Mouse (Mus musculus) liver, embryonic 13.5 days (tissue): Measurements from ENCODE around the gene Ralgds. TPM values are rescaled to one million over a fixed set of nuclear protein-coding genes. Genes with fewer than 3 reads are reported as not detected.
"Not testable (repeated sequence)": the region's sequence is repeated elsewhere in the genome, so short reads cannot be mapped to it uniquely, and the experiment has no call there.

Experiments used
- ATAC-seq: fragments of 200-750 bp; cut with Nextera tagmentation; 2 replicates; pipeline ENCODE4 v1.8.0; 2017; ENCODE audit warnings: low read depth, mild to moderate bottlenecking, moderate number of reproducible peaks, moderate library complexity
- DNase-seq: peaks from one replicate; pipeline ENCODE4 v3.0.0; 2022
- H3K27ac ChIP-seq: fragments of 300-500 bp; sonication (generic); 2 replicates; pipeline ENCODE4 v1.5.1; 2015; ENCODE audit warnings: moderate library complexity, mild to moderate bottlenecking, inconsistent platforms
- H3K27me3 ChIP-seq: fragments of 300-500 bp; sonication (generic); 2 replicates; pipeline ENCODE4 v1.6.1; 2015; ENCODE audit warnings: mild to moderate bottlenecking, inconsistent platforms
- H3K36me3 ChIP-seq: fragments of 300-500 bp; sonication (generic); 2 replicates; pipeline ENCODE4 v1.6.1; 2015; ENCODE audit warnings: mild to moderate bottlenecking, inconsistent platforms
- H3K4me1 ChIP-seq: fragments of 300-500 bp; sonication (generic); replicated peaks from 2 replicates; pipeline ENCODE4 v1.6.1; 2015; ENCODE audit warnings: inconsistent platforms
- H3K4me2 ChIP-seq: fragments of 300-500 bp; sonication (generic); 2 replicates; pipeline ENCODE4 v1.6.1; 2015; ENCODE audit warnings: inconsistent platforms, mild to moderate bottlenecking, moderate library complexity
- H3K4me3 ChIP-seq: fragments of 300-500 bp; sonication (generic); replicated peaks from 2 replicates; pipeline ENCODE4 v1.5.1; 2015; ENCODE audit warnings: mild to moderate bottlenecking, inconsistent platforms
- H3K9ac ChIP-seq: fragments of 300-500 bp; sonication (generic); 2 replicates; pipeline ENCODE4 v1.6.1; 2015; ENCODE audit warnings: mild to moderate bottlenecking, inconsistent platforms
- H3K9me3 ChIP-seq: fragments of 300-500 bp; sonication (generic); replicated peaks from 2 replicates; pipeline ENCODE4 v1.6.1; 2016; ENCODE audit warnings: inconsistent platforms
- WGBS: fragments of 180-500 bp; shearing (Covaris S2); methylation state at CpG from one replicate; pipeline ENCODE4 v1.1.7; 2015; ENCODE audit not compliant: insufficient replicate concordance; 5-methylcytosine and 5-hydroxymethylcytosine counted together
- polyA plus RNA-seq: library from polyadenylated mRNA; unstranded; fragments of >200 nt; fragmentation: Nextera tagmentation; extraction: Ambion mirVana; gene quantifications from 2 replicates; pipeline ENCODE4 v1.2.1, GENCODE M21; 2015

The Ralgds gene
- polyA plus RNA-seq, 1 experiment from 2014 or later = 1.7 TPM

GRCm38 (mm10) chr2:28506291-28506690, 6.6 kb upstream of the Ralgds start:
- H3K4me3 ChIP-seq = no peak overlapping the region
- 66% methylated on average over 6 of the region's 6 CpGs for WGBS
- ATAC-seq = no peak

DNA sequence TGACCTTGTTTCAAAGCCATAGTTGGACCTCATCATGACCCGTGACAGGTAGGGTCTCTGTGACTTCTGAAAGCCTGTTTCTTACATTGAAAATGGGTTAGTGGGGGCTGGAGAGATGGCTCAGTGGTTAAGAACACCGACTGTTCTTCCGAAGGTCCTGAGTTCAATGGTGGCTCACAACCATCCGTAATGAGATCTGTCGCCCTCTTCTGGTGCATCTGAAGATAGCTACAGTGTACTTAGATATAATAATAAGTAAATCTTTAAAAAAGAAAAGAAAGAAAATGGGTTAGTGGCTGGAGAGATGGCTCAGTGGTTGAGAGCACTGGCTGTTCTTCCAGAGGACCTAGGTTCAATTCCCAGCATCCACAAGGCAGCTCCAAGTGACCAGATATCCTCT, 1.3 kb upstream of the Ralgds start:
- not testable (repeated sequence) for H3K4me2 ChIP-seq, DNase-seq, H3K4me3 ChIP-seq, H3K9ac ChIP-seq, H3K36me3 ChIP-seq, H3K27ac ChIP-seq, ATAC-seq, H3K9me3 ChIP-seq
- 34% methylated on average over 5 of the region's 5 CpGs for WGBS
- H3K4me1 ChIP-seq = peaks cover 14% of the 10 kb centered on the region
- peaks cover 40% of the 10 kb centered on the region for H3K27me3 ChIP-seq

More at GRCm38 (mm10) chr2:28506291-28506690, 6.6 kb upstream of the Ralgds start:
- no peak overlapping the region for H3K27ac ChIP-seq
- no peaks in the 10 kb centered on the region for H3K9me3 ChIP-seq
- no peaks in the 10 kb centered on the region for H3K4me1 ChIP-seq
- H3K27me3 ChIP-seq = peaks cover 10% of the 10 kb centered on the region
- H3K4me2 ChIP-seq = no peak overlapping the region
- H3K36me3 ChIP-seq = no peaks in the 10 kb centered on the region
- H3K9ac ChIP-seq = no peak overlapping the region
- no peak for DNase-seq

DNA sequence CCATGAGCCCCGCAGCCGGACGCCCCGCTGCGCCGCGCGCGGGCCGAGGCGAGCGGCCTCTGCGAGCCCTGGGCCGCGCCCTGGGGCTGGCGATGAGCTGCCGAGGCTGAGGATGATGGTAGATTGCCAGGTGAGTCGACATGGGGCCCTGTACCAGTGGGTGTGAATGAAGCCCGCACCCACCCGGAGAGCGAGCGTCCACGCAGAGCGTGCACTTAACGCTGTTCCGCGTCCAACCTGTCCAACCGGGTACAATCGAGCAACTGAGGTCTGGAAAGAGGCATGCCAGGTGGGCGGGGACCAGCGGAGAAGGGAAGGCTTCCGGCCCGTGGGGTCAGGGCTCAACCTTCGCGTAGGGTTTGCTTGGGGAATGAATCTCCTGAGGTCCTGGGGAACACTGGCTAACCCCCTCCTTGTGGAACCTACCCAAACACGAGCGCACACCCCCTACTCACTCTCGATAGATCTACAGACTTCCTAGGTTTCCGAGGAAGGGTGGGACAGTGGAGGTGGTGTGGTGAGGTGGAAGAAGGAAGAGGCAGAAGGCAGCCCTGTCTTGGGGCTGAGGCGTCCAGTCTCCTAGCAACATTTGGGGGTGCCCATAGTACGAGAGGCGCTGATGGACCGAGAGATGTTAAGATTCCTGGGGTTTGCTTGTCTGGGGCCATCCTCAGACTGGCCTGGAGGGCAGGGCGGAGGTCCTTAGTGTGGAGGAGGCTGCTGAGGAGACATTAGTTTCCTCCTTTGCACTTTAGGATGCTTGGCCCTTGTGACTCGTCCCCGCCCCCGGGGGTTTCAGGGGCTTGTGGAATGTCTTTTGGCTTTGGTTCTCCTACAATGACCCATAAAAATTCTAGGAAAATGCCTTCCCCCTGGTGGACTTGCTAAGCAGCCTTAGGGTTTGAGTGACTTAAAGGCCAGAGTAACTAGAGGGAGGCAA, 776 bp downstream of the Ralgds start:
- H3K9ac ChIP-seq = peak overlapping the region; percentile 61
- peak; percentile 14; the same call in 1 of the 2 replicates for ATAC-seq
- peaks cover 40% of the 10 kb centered on the region for H3K27me3 ChIP-seq
- no peak for DNase-seq
- no peaks in the 10 kb centered on the region for H3K9me3 ChIP-seq
- no peaks in the 10 kb centered on the region for H3K36me3 ChIP-seq
- H3K4me1 ChIP-seq = peaks cover 14% of the 10 kb centered on the region
- no peak overlapping the region for H3K27ac ChIP-seq
- H3K4me2 ChIP-seq = peak overlapping the region; percentile 75
- H3K4me3 ChIP-seq = peak overlapping the region; percentile 58
- 6% methylated on average over 47 of the region's 47 CpGs for WGBS

DNA sequence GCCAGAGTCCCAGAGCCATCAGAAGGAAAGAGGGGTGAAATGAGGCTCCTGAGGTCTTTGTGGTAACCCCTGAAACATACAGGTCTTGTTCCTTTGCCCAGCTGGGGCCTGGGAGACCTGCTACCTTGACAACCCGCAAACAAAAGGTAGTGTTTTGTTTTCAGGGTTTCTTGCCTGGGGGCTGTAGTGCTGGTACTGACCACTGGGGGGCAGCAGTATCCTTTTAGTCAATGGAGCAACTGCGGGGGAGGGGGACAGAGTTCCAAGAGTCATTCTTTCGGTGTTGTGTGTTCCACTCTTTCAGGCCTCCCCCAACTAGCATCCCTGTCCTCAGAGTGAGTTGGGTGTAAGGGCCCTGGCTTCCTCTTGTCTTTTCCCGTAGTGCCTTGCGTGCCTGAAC, 1.6 kb downstream of the Ralgds start:
- H3K4me3 ChIP-seq = no peak overlapping the region
- no peak overlapping the region for H3K27ac ChIP-seq
- no peaks in the 10 kb centered on the region for H3K36me3 ChIP-seq
- peaks cover 40% of the 10 kb centered on the region for H3K27me3 ChIP-seq
- no peak overlapping the region for H3K4me2 ChIP-seq
- H3K4me1 ChIP-seq = peaks cover 14% of the 10 kb centered on the region
- H3K9ac ChIP-seq = no peak overlapping the region
- no peaks in the 10 kb centered on the region for H3K9me3 ChIP-seq
- DNase-seq (peak; percentile 59), ATAC-seq (no peak)
- WGBS = 16% methylated on average over 5 of the region's 5 CpGs

GRCm38 (mm10) chr2:28517206-28517909, 4.4 kb downstream of the Ralgds start:
- no peak overlapping the region for H3K9ac ChIP-seq
- peak; percentile 60 for DNase-seq
- H3K4me1 ChIP-seq = peaks cover 14% of the 10 kb centered on the region
- H3K4me2 ChIP-seq = no peak overlapping the region
- H3K27me3 ChIP-seq = peaks cover 25% of the 10 kb centered on the region
- H3K9me3 ChIP-seq = no peaks in the 10 kb centered on the region
- no peak overlapping the region for H3K27ac ChIP-seq
- ATAC-seq = peak; percentile 61
- H3K4me3 ChIP-seq = no peak overlapping the region
- 31% methylated on average over 5 of the region's 5 CpGs for WGBS
- no peaks in the 10 kb centered on the region for H3K36me3 ChIP-seq

DNA sequence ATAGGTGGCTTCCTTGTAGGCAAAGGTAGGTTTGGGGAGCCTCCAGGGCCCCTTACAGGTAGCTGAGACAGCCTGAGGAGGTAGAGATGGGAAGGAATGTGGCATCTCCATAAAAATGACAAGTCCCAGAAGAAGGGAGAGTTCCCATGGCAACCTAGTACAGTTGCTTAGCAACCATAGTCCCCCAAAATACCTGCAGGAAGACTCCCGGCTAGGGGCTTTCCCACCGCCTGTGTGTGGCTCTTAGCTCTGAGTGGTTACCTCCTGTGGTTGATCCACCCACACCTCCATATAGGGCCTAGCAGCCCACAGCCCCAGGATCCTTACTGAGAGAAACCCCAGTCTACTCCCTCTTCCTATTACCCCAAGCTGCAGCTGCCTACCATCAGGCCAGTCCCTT, 5.3 kb downstream of the Ralgds start:
- DNase-seq (no peak), ATAC-seq (no peak)
- no peak overlapping the region for H3K4me2 ChIP-seq
- 72% methylated on average over 2 of the region's 2 CpGs for WGBS
- H3K9ac ChIP-seq = no peak overlapping the region
- peaks cover 16% of the 10 kb centered on the region for H3K27me3 ChIP-seq
- no peak overlapping the region for H3K4me3 ChIP-seq
- peaks cover 9% of the 10 kb centered on the region for H3K4me1 ChIP-seq
- H3K9me3 ChIP-seq = no peaks in the 10 kb centered on the region
- H3K36me3 ChIP-seq = no peaks in the 10 kb centered on the region
- H3K27ac ChIP-seq = no peak overlapping the region

DNA sequence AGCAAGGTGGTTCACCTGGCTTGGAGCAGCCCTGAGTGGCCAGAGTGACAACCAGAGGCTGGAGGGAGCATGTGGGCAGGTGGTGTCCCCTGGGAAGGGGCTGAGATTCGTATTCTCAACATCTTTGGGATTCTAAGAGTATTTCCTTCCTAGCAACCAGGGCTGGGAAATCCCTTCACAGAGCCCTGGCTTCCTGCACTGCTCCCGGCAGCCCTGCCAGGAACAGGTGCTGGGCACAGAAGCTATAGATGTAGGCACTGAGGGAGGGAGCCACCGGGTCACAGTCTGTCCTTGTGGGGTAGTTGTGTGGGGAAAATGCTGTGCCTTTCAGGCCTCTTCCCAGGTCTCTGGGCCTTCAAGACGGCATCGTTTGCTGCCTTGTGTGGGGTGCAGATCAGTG, 7.7 kb downstream of the Ralgds start:
- no peaks in the 10 kb centered on the region for H3K9me3 ChIP-seq
- peaks cover 20% of the 10 kb centered on the region for H3K4me1 ChIP-seq
- 65% methylated on average over 5 of the region's 5 CpGs for WGBS

DNA sequence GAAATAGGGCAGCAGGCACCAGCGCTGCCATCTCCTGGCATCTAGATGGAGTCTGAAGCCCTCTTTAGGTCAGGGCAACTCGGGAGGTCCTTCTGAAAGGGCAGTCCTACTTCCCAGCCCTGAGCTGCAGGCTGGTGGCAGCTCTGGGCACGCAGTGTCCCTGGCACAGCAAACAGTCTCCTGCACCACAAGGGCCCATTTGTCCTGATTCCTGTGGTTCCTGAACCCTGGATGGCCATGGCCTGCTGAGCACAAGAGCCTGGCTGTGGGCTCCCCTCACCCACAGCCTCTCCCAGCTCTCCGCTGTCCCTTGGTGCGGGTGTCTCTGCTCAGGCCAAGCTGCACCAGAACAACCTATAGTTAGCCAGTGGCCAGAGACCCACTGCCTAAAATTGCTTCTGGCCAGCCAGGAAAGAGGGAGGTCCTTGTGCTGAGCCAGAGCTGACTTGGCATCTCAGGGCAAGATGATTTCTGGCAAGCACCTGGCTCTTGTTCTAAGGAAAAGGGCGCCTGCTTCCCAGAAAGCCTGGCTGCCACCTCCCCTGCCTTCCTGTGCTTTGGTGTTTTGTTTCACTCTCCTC, 8.7 kb downstream of the Ralgds start:
- no peak overlapping the region for H3K27ac ChIP-seq
- H3K9ac ChIP-seq = no peak overlapping the region
- no peak overlapping the region for H3K4me3 ChIP-seq
- no peaks in the 10 kb centered on the region for H3K27me3 ChIP-seq
- H3K36me3 ChIP-seq = no peaks in the 10 kb centered on the region
- ATAC-seq (no peak), DNase-seq (no peak)
- H3K9me3 ChIP-seq = no peaks in the 10 kb centered on the region
- WGBS = 71% methylated on average over 6 of the region's 6 CpGs
- no peak overlapping the region for H3K4me2 ChIP-seq
- peaks cover 29% of the 10 kb centered on the region for H3K4me1 ChIP-seq

More for the DNA sequence above, 7.7 kb downstream of the Ralgds start:
- ATAC-seq = no peak
- Histone ChIP-seq H3K4me3 (no peak overlapping the region), H3K9ac (no peak overlapping the region), H3K4me2 (no peak overlapping the region), H3K36me3 (no peaks in the 10 kb centered on the region), H3K27me3 (no peaks in the 10 kb centered on the region), H3K27ac (no peak overlapping the region)
- DNase-seq = no peak

DNA sequence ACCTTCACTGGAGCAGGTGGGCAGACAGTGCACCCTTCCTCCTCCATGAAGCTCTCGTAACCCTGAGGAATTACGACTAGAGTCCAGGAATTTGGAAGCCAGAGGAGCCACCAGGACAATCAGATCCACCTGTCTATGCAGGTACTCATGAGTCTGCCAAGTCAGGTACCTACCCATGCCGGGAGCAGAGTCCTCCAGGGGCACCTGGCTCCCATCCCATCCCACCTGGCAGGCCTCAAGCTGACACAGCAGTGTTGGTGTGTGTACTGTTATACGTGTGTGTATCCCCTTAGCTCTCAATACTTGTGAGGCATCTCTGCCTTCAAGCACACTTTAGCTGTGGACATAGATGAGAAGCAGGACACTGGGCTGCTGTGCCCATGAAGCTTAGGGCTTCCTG, 9.2 kb downstream of the Ralgds start:
- Histone ChIP-seq H3K27me3 (no peaks in the 10 kb centered on the region), H3K4me1 (peaks cover 29% of the 10 kb centered on the region), H3K4me2 (no peak overlapping the region), H3K9me3 (no peaks in the 10 kb centered on the region), H3K27ac (no peak overlapping the region), H3K4me3 (no peak overlapping the region), H3K9ac (no peak overlapping the region), H3K36me3 (no peaks in the 10 kb centered on the region)
- no peak for DNase-seq
- ATAC-seq = no peak
- WGBS = 59% methylated on average over 4 of the region's 4 CpGs

- Histone ChIP-seq H3K4me3 (no peak overlapping the region), H3K27ac (no peak overlapping the region), H3K9ac (no peak overlapping the region)
Measured at GRCm38 (mm10) chr2:28523643-28524117, 10.8 kb downstream of the Ralgds start.

GRCm38 (mm10) chr2:28524406-28524805, 11.5 kb downstream of the Ralgds start:
- H3K4me2 ChIP-seq = no peak overlapping the region
- 76% methylated on average over 10 of the region's 10 CpGs for WGBS
- H3K36me3 ChIP-seq = no peaks in the 10 kb centered on the region
- peak overlapping the region; percentile 34; the same call in 1 of the 2 replicates for H3K27ac ChIP-seq
- H3K4me1 ChIP-seq = peaks cover 29% of the 10 kb centered on the region
- H3K9ac ChIP-seq = no peak overlapping the region
- H3K4me3 ChIP-seq = no peak overlapping the region
- H3K9me3 ChIP-seq = no peaks in the 10 kb centered on the region
- ATAC-seq (no peak), DNase-seq (no peak)
- no peaks in the 10 kb centered on the region for H3K27me3 ChIP-seq

More at GRCm38 (mm10) chr2:28523643-28524117, 10.8 kb downstream of the Ralgds start:
- WGBS = 54% methylated on average over 5 of the region's 5 CpGs
- ATAC-seq (peak; percentile 64), DNase-seq (peak; percentile 47)
- no peaks in the 10 kb centered on the region for H3K27me3 ChIP-seq
- H3K4me1 ChIP-seq = peaks cover 29% of the 10 kb centered on the region
- H3K4me2 ChIP-seq = no peak overlapping the region
- no peaks in the 10 kb centered on the region for H3K9me3 ChIP-seq
- no peaks in the 10 kb centered on the region for H3K36me3 ChIP-seq
